Mouse (Mus musculus) fibroblast of lung, adult 2 months (primary cell): ENCODE results near the gene Pear1.

ENCODE experiments used
- DNase-seq: peaks from one replicate; pipeline ENCODE4 v3.0.0-alpha.2; 2011; ENCODE audit warnings: low read depth

Gene Pear1

DNA sequence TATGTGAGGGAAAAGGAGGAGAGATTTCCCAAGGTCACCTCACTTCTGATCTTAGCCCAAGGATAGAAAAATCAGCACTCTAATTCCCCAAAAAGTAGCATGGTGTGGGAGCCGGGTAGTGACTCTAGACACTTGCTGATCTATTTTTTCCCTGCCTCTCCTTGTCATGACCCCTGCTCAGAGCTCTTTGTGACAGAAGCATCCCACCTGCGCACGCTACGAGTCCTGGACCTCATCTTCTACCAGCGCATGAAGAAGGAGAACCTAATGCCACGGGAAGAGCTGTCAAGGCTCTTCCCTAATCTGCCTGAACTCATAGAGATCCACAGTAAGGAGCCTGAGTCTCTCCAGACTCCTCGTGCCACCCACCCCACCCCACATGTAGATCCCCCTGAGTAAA is 97.9 kb downstream of the Pear1 start:
- DNase-seq: no peak

DNA sequence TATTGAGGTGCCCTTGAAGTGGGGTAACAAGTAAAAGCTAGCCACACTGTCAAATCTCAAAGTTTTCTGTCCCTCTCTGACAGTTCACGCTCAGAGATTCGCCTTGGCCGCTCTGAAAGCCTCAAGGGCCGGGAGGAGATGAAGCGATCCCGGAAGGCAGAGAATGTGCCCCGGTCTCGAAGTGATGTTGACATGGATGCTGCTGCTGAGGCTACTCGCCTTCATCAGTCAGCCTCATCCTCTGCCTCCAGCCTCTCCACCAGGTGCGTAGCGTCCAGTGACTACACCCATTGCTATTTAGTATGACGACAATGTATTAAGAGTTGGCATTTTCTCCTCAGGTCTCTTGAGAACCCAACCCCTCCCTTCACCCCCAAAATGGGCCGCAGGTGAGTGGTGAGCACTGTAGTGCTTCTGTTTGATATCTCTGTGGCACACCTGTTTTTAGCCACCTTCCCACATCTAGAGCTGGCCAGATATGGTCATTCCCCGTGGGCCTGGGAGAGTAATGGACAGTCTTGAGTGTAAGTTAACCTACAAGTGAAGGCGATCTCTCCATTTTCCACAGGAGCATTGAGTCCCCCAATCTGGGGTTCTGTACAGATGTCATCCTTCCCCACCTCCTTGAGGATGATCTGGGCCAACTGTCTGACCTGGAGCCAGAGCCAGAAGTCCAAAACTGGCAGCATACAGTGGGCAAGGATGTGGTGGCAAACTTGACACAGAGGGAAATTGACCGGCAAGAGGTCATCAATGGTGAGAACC is 98.5 kb downstream of the Pear1 start:
- DNase-seq: no peak

DNA sequence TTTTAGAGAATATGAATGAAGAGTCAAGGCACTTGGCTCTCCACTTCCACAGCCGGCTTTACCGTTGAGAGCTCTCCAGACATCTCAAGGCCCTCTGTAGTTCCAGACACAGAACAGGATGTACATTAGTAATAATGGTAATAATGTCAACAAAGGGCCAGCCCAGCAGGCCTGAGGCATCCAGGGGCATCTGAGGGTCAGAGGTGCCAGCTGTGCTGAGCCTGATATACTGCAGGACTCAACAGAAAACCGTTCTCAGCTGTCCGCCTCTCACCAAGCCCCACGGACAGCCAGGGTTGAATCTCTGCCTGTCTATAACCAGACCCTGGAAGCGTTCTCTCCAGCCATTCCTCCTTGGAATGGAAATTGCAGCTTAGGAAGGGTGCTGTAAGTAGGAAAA is 99.5 kb downstream of the Pear1 start:
- no peak for DNase-seq

DNA sequence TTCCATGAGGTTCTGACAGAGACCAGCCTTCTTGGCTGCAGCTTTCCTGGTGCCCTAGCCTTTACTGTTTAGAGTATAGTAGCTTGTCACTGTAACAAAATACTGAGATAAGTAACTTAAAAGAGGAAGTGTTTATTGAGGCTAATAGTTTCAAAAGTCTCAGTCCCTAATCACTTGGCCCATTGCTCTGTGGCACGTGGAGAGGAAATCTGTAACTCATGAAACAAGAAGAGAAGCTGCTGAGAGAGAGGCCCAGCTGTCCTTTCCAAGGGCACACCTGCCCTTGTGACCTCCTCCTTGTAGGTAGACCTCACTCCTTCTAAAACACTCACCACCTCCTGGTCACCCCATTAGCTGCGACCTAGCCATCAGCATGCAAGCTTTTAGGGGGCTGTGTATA is 105.6 kb downstream of the Pear1 start:
- no peak for DNase-seq
